Comparison of ENCODE assay signal across 16 mouse cellular contexts in the genomic region with DNA sequence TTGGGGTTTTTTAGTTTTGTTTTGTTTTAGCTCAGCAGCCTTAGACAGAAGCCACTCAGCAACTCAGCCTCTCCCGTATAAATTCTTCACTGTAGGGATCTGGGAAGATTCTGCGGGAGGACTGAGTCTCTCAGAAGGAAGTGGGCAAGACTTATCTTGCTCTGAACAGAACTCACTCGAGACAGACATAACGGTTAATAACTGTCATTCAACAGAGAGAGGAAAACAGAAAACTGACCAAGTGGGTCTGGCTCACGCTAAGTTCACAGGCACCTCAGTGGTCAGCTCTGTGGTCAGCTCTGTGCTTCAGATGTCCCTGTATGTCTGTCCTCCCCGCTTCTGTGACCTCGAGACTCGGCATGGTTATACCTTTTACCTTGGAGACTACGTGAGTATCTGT. TPM values are rescaled to one million over a fixed set of nuclear protein-coding genes. Genes with fewer than 3 reads are reported as not detected.
A peak's percentile ranks its signal among the peaks of the same experiment; 100 is the strongest.
DNase-seq lines count a peak whose midpoint lies in the region; ATAC-seq lines count a peak whose summit lies in the region.
"Had no signal": no experiment of that assay in that cellular context is flagged by ENCODE, and none has a peak within 500 bp of the region (broad histone marks: within the 10 kb centered on the region; RNA-seq: fewer than 3 reads in every experiment).

No protein-coding gene starts in this region.

- 52% methylated on average over 9 of the region's 9 CpGs for WGBS in heart, embryonic 12.5 days
- WGBS in liver, embryonic 11.5 days, result 27% methylated on average over 9 of the region's 9 CpGs
- 73% methylated on average over 9 of the region's 9 CpGs for WGBS in embryonic facial prominence, embryonic 13.5 days
- 25% methylated on average over 9 of the region's 9 CpGs for WGBS in macrophage (ENCODE audit: missing documents)

- H3K27me3 ChIP-seq in heart, embryonic 12.5 days (replicated peaks), result no peaks in the 10 kb centered on the region
- H3K27me3 ChIP-seq in liver, embryonic 11.5 days (replicated peaks; ENCODE audit: control insufficient read depth, insufficient read depth, low read length), result no peaks in the 10 kb centered on the region
- H3K27me3 ChIP-seq in embryonic facial prominence, embryonic 13.5 days, result no peaks in the 10 kb centered on the region; the same call in 1 of the 2 replicates

- no peak overlapping the region for H3K4me3 ChIP-seq in heart, embryonic 12.5 days
- peak overlapping the region; percentile 33 for H3K4me3 ChIP-seq in liver, embryonic 11.5 days (ENCODE audit: low read depth, low read length)
- H3K4me3 ChIP-seq in embryonic facial prominence, embryonic 13.5 days, result no peak overlapping the region
- no peak overlapping the region for H3K4me3 ChIP-seq in macrophage (ENCODE audit: inconsistent target)

- no peak for ATAC-seq in heart, embryonic 12.5 days (ENCODE audit: insufficient number of reproducible peaks, low FRiP score)
- no peak for ATAC-seq in liver, embryonic 11.5 days (replicated peaks; ENCODE audit: low FRiP score)
- no peak for ATAC-seq in embryonic facial prominence, embryonic 13.5 days (ENCODE audit: insufficient number of reproducible peaks, insufficient read depth, low FRiP score, low TSS enrichment, low read depth)
- ATAC-seq: CD4-positive, CD25-positive, alpha-beta regulatory T cell, adult 4 months had no signal

- peaks cover 11% of the 10 kb centered on the region; the same call in 1 of the 2 replicates for H3K79me2 ChIP-seq in macrophage (ENCODE audit: inconsistent target)

- H3K9ac ChIP-seq in heart, embryonic 12.5 days, result peak overlapping the region; percentile 26; the same call in 1 of the 2 replicates
- H3K9ac ChIP-seq in liver, embryonic 11.5 days (ENCODE audit: low read depth, low read length), result peak overlapping the region; percentile 61
- H3K9ac ChIP-seq in embryonic facial prominence, embryonic 13.5 days, result peak overlapping the region; percentile 40; the same call in 1 of the 2 replicates

- no peak overlapping the region for H3K4me2 ChIP-seq in heart, embryonic 12.5 days
- peak overlapping the region; percentile 68 for H3K4me2 ChIP-seq in liver, embryonic 11.5 days
- H3K4me2 ChIP-seq in embryonic facial prominence, embryonic 13.5 days, result no peak overlapping the region

- peak overlapping the region; percentile 8; the same call in 1 of the 2 replicates for H3K27ac ChIP-seq in heart, embryonic 12.5 days (ENCODE audit: poor library complexity, severe bottlenecking)
- H3K27ac ChIP-seq in liver, embryonic 11.5 days (ENCODE audit: low read depth, low read length), result peak overlapping the region; percentile 79
- H3K27ac ChIP-seq in embryonic facial prominence, embryonic 13.5 days, result no peak overlapping the region
- H3K27ac ChIP-seq in macrophage, result peak overlapping the region; percentile 60

- H3K36me3 ChIP-seq in heart, embryonic 12.5 days, result no peaks in the 10 kb centered on the region
- H3K36me3 ChIP-seq in liver, embryonic 11.5 days (ENCODE audit: control insufficient read depth, insufficient read depth, low read length), result no peaks in the 10 kb centered on the region
- no peaks in the 10 kb centered on the region for H3K36me3 ChIP-seq in embryonic facial prominence, embryonic 13.5 days
- H3K36me3 ChIP-seq in macrophage (ENCODE audit: inconsistent target), result no peaks in the 10 kb centered on the region

- no peak for DNase-seq in heart, adult 9 months (ENCODE audit: low spot score in 2 of 2)
- no peak for DNase-seq in liver, embryonic 11.5 days (ENCODE audit: low spot score)
- no peak for DNase-seq in liver
- DNase-seq in cerebellum, postnatal 25 days, result no peak
- DNase-seq in layer of hippocampus, postnatal 36 days, result no peak
- DNase-seq: adrenal gland, adult 2 months; heart, postnatal 14 days; retina, postnatal 1 day; thymus, postnatal 36 days had no signal

- H3K9me3 ChIP-seq in heart, embryonic 12.5 days (replicated peaks), result no peaks in the 10 kb centered on the region
- no peaks in the 10 kb centered on the region for H3K9me3 ChIP-seq in liver, embryonic 11.5 days (ENCODE audit: control insufficient read depth, low read length)
- H3K9me3 ChIP-seq in embryonic facial prominence, embryonic 13.5 days, result no peaks in the 10 kb centered on the region

- H3K4me1 ChIP-seq in heart, embryonic 12.5 days (replicated peaks), result peaks cover 95% of the 10 kb centered on the region
- peaks cover 57% of the 10 kb centered on the region for H3K4me1 ChIP-seq in liver, embryonic 11.5 days (replicated peaks; ENCODE audit: control insufficient read depth, insufficient read depth, low read length)
- H3K4me1 ChIP-seq in embryonic facial prominence, embryonic 13.5 days, result peaks cover 59% of the 10 kb centered on the region

RNA-seq across cellular contexts. Expression of gene Crybb3, which starts 37.9 kb away (rescaled TPM):
- 1.4 and 1.5 TPM in 2 replicates for polyA plus RNA-seq in heart, embryonic 12.5 days (2016; fragmentation: Nextera tagmentation; extraction: Ambion mirVana)
- polyA plus RNA-seq in liver, embryonic 11.5 days (2014; fragmentation: Nextera tagmentation; extraction: Ambion mirVana), result 0.27 and 0.49 TPM in 2 replicates
- polyA plus RNA-seq in embryonic facial prominence, embryonic 13.5 days (2015; fragmentation: Nextera tagmentation; extraction: Ambion mirVana), result 1.3 and 2.5 TPM in 2 replicates
- total RNA-seq in macrophage (2018; cell fraction: chromatin; rRNA removed), result 1 to 10 TPM in 1 of 26 experiments, not detected in 25; 3.9 TPM
- total RNA-seq in macrophage (2018; cell fraction: cytosol; rRNA removed), result not detected
- total RNA-seq in macrophage (2018; cell fraction: nucleus; rRNA removed), result 1 to 10 TPM in 1 of 26 experiments, under 1 TPM in 1, not detected in 24; 0.80 to 3.0 TPM
- not detected in 3 replicates for polyA plus RNA-seq in macrophage (2018)
- 1 to 10 TPM; 1.6 to 3.3 TPM for total RNA-seq in layer of hippocampus, postnatal 36 days (2021)
- polyA plus RNA-seq: CD4-positive, CD25-positive, alpha-beta regulatory T cell, adult 4 months had no signal

RNA-seq across cellular contexts. Expression of gene Crybb2, which starts 49.4 kb away (rescaled TPM):
- not detected in 2 replicates for polyA plus RNA-seq in heart, embryonic 12.5 days (2016; fragmentation: Nextera tagmentation; extraction: Ambion mirVana)
- polyA plus RNA-seq in liver, embryonic 11.5 days (2014; fragmentation: Nextera tagmentation; extraction: Ambion mirVana), result not detected in 2 replicates
- polyA plus RNA-seq in embryonic facial prominence, embryonic 13.5 days (2015; fragmentation: Nextera tagmentation; extraction: Ambion mirVana), result not detected in 2 replicates
- total RNA-seq in macrophage (2018; cell fraction: chromatin; rRNA removed), result not detected
- not detected for total RNA-seq in macrophage (2018; cell fraction: cytosol; rRNA removed)
- total RNA-seq in macrophage (2018; cell fraction: nucleus; rRNA removed), result not detected
- not detected in 3 replicates for polyA plus RNA-seq in macrophage (2018)
- total RNA-seq in layer of hippocampus, postnatal 36 days (2021), result not detected
- total RNA-seq: adrenal gland, adult 2 months; heart, postnatal 14 days had no signal
- polyA plus RNA-seq: adrenal gland, adult 2 months; CD4-positive, CD25-positive, alpha-beta regulatory T cell, adult 4 months; frontal cortex, adult 2 months; kidney, embryonic 14.5 days; lung, embryonic 16.5 days had no signal
